Mouse (Mus musculus) kidney, adult 2 months (tissue): Measurements from ENCODE around the gene Cyb5b. TPM values are rescaled to one million over a fixed set of nuclear protein-coding genes. Genes with fewer than 3 reads are reported as not detected.

Experiments used
- DNase-seq: peaks from one replicate; pipeline ENCODE4 v3.0.0; 2021
- H3K27ac ChIP-seq: fragments of 200-500 bp; 2 replicates; pipeline ENCODE4 v1.5.1; 2012; ENCODE audit warnings: low read depth, low read length, control low read depth, inconsistent platforms; ENCODE audit not compliant: insufficient read depth
- H3K27me3 ChIP-seq: fragments of 200-500 bp; replicated peaks from 2 replicates; pipeline ENCODE4 v1.6.1; 2012; ENCODE audit warnings: mild to moderate bottlenecking, moderate library complexity, low read length, inconsistent platforms; ENCODE audit not compliant: control insufficient read depth, insufficient read depth
- H3K36me3 ChIP-seq: fragments of 200-500 bp; 2 replicates; pipeline ENCODE4 v1.6.1; 2012; ENCODE audit warnings: mild to moderate bottlenecking, moderate library complexity, low read length, inconsistent platforms; ENCODE audit not compliant: control insufficient read depth, insufficient read depth
- H3K4me1 ChIP-seq: fragments of 200-500 bp; 2 replicates; pipeline ENCODE4 v1.6.1; 2011; ENCODE audit warnings: low read length; ENCODE audit not compliant: control insufficient read depth, insufficient read depth
- H3K4me3 ChIP-seq: fragments of 200-500 bp; 2 replicates; pipeline ENCODE4 v1.5.1; 2011; ENCODE audit warnings: mild to moderate bottlenecking, low read depth, low read length, control low read depth; ENCODE audit not compliant: insufficient read depth
- CTCF ChIP-seq: fragments of 200-500 bp; conservative IDR thresholded peaks from 2 replicates; pipeline ENCODE4 v1.5.1; 2011; ENCODE audit warnings: low read depth, mild to moderate bottlenecking, control low read depth, low read length, moderate library complexity, mixed read lengths; ENCODE audit not compliant: insufficient read depth, insufficient read length
- POLR2A ChIP-seq: fragments of 200-500 bp; IDR thresholded peaks from one replicate; pipeline ENCODE4 v1.6.1; 2011; ENCODE audit warnings: low read depth, low read length, control low read depth
- WGBS: fragments of 180-500 bp; shearing (Covaris S2); methylation state at CpG from one replicate; pipeline ENCODE4 v1.1.7; 2018; 5-methylcytosine and 5-hydroxymethylcytosine counted together
- polyA plus RNA-seq: library from polyadenylated mRNA; depleted of rRNA; stranded (reverse); fragments of >200 nt; gene quantifications from 2 replicates; pipeline ENCODE4 v1.2.3, GENCODE M21; 2012; rRNA removed

The Cyb5b gene
- polyA plus RNA-seq, 1 experiment = 203 TPM

- Histone ChIP-seq H3K4me1 (no peaks in the 10 kb centered on the region), H3K27me3 (no peaks in the 10 kb centered on the region), H3K27ac (no peak overlapping the region), H3K36me3 (no peaks in the 10 kb centered on the region), H3K4me3 (no peak overlapping the region)
- TF ChIP-seq POLR2A (no peak), CTCF (no peak)
- WGBS = 100% methylated on average over 3 of the region's 3 CpGs
- no peak for DNase-seq
These were observed 82.8 kb downstream of the Cyb5b start for GRCm38 (mm10) chr8:107233251-107233650.

DNA sequence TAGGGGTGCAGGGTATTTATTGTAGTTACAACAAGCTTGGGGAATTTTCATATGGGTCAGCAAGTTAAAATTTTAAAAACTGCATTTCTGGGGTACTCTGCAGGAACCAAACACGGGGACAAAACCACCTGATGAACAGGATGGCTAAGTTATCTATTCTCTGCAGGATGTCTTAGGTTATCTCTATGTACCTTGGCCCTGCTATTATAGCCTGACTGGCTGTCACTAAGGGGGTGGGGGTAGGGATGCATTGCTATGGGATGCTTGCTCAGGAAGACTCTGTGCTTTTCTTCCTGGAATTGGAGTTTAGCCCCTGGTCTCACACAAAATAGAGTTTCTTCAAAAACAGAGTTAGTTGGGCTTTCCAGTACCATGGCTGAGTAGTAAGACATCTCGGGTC, 83.3 kb downstream of the Cyb5b start:
- Histone ChIP-seq H3K27ac (no peak overlapping the region), H3K36me3 (no peaks in the 10 kb centered on the region), H3K4me1 (no peaks in the 10 kb centered on the region), H3K27me3 (no peaks in the 10 kb centered on the region), H3K4me3 (no peak overlapping the region)
- DNase-seq = no peak
- TF ChIP-seq POLR2A = no peak
- no peak for TF ChIP-seq CTCF
- 88% methylated on average over 2 of the region's 2 CpGs for WGBS

Other genes starting within 250 kb of the Cyb5b start
- 9.4 and 10.4 TPM in 2 replicates for gene Sntb2, start 214.9 kb upstream of the Cyb5b start, polyA plus RNA-seq
- 31.0 and 33.4 TPM in 2 replicates for gene Vps4a, start 119.4 kb upstream of the Cyb5b start, polyA plus RNA-seq
- gene Pdf, start 102.0 kb upstream of the Cyb5b start, polyA plus RNA-seq = 39.5 and 43.4 TPM in 2 replicates
- 29.4 and 32.2 TPM in 2 replicates for gene Cog8, start 94.0 kb upstream of the Cyb5b start, polyA plus RNA-seq
- gene Nip7, start 93.8 kb upstream of the Cyb5b start, polyA plus RNA-seq = 38.2 and 54.3 TPM in 2 replicates
- 55.0 and 65.3 TPM in 2 replicates for gene Tmed6, start 85.0 kb upstream of the Cyb5b start, polyA plus RNA-seq
- 8.7 and 12.2 TPM in 2 replicates for gene Terf2, start 54.1 kb upstream of the Cyb5b start, polyA plus RNA-seq
- gene Nfat5, start 142.8 kb downstream of the Cyb5b start, polyA plus RNA-seq = 26.0 and 26.1 TPM in 2 replicates